Mouse (Mus musculus) heart, adult 11 months (tissue): ENCODE data around the gene Fdxr.

Source experiments
- DNase-seq: peaks from one replicate; pipeline ENCODE4 v3.0.0; 2022

Gene Fdxr

DNA sequence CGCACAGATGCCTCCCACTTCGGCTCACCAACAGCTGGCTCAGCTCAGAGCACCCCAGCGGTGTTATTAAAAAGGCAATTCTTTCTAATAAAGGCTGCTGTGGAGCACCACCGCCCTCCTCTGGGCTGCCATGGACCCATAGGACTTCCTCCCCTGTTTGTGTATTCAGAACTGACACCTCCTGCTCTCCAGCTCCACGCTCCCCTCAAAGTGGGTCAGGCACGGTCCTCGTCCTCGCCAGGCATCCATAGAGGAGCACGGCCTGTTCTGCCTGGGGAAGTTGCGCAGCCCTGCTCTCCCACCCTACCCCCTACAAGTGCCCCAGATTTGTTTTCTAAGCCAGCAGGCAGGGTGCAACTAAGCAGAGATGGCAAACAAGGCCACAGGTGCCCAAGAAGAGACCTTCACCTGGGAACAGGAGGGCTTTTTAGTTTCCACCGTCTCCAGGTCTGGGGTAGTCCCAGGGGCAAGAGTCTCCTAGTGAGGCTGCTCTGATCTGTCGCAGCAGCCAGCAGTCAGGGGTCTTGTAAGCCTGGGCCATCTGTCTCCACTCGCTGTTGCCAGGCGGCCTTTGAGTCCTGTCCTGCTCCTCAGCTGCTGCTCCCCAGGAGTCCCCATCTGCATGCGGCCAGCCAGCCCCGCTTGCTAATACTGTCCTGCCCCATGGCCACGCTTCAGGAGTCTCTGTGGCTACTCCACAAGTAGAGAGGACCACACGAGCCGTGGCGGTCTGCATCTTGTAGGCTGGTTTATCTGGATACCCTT is 43.1 kb downstream of the Fdxr start:
- no peak for DNase-seq

DNA sequence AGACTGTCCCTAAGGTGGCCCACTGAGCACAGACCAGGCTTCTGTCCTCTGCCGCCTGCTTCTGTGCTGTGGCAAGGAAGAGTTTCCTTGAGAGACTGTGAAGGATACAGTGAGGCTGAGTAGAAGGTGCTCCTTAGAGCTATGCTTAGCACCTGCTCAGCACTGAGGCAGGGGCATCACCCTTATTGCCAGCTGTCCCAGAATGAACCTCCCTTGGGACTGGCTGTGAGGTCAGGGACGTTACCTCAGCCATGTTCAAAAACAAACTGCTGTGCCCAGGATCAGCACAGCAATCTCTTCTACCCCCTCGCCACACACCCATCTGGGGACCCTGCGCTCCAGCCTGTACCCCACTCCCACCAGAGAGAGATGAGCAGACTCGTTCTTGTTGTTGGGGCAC is 44.0 kb downstream of the Fdxr start:
- DNase-seq, result no peak

GRCm38 (mm10) chr11:115231924-115232323 is 44.9 kb downstream of the Fdxr start:
- DNase-seq, result no peak

- DNase-seq, result no peak
Measured at GRCm38 (mm10) chr11:115231168-115231915, 45.5 kb downstream of the Fdxr start.

DNA sequence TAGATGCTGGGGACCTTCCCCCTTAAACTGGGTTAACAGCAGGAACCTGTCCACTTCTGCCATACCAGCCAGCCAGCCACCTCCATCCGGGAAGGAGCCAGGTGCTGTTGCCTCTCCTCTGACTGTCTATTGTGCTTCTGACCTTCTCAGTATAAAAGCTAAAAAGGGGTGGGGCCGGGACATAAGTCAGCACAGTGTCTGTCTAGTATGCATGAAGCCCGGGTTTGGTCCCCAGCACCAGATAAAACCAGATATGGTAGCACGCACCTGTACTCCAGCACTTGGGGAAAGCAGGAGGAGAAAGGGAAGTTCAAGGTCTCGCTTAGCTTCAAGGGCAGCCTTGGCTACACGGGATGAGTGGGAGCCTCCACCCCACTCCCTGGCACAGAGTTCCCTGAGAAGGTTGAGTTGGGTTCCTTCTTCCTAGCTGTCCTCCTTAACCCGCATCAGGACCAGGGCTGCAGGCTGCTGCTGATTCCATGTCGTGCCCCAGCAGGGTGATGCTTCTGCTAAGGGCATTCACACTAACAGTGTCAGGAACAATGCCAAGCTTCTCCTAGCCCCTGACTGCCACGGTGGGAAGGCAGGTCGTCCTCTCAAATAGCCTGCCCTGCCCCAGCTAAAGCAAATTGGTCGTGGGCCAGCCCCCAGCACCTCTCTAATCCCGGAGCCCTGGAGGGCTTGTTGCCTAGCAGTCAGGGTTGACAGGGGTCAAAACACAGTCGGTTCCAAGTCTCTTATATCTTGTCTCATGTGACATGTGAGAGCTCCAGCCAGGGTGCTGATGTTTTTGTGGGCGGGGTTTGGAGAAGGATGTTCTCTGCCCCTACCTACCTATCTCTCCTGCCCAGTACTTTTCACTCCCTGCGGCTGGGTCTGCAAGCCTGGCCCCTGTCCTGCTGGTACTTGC is 47.6 kb downstream of the Fdxr start:
- DNase-seq, result peak; percentile 97

DNA sequence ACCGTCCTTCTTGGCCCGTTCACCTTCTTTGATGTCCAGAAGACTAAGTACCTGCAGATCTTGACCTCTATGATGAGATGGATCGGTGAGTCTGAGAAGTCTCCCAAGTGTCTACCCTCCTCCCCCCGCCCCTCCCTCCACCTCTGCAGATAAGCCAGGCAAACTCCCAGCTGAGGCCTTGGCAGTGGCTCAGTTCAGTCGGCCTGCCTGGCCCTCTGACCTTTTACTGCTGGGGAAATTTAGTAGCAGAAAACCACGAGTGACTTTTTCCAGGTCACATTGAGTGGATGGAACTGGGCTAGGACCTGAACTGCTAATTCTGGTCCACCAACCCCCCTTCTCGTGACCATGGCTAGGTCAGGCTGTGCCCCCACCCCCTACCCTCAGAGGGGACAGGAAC is 48.4 kb downstream of the Fdxr start:
- no peak for DNase-seq

- DNase-seq, result no peak
Measured at GRCm38 (mm10) chr11:115227640-115228039, 49.2 kb downstream of the Fdxr start.

- peak; percentile 92 for DNase-seq
Measured at GRCm38 (mm10) chr11:115226811-115227491, 49.9 kb downstream of the Fdxr start.

DNA sequence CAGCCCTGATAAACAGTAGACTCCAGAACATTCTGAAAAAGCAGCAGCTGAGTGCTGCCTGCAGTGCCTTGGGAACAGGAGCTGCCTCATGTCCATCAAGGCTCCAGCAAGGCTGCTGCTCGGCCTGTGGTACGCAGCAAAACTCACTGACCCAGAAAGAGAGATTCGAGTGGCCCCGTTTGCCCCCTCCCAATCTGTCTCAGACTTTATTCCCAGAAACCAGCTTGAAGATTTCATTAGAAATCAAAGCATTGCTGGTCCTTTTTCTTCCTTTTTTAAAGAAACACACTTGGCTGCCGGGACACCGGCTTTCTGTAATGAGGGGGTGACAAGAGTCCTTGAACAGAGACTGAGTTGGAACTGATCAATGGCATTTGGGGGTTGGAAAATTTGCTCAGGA is 51.5 kb downstream of the Fdxr start:
- DNase-seq, result no peak

GRCm38 (mm10) chr11:115224889-115225288 is 52.0 kb downstream of the Fdxr start:
- no peak for DNase-seq

- no peak for DNase-seq
Measured at GRCm38 (mm10) chr11:115223877-115224276, 53.0 kb downstream of the Fdxr start.

GRCm38 (mm10) chr11:115223451-115223850 is 53.4 kb downstream of the Fdxr start:
- DNase-seq, result no peak

DNA sequence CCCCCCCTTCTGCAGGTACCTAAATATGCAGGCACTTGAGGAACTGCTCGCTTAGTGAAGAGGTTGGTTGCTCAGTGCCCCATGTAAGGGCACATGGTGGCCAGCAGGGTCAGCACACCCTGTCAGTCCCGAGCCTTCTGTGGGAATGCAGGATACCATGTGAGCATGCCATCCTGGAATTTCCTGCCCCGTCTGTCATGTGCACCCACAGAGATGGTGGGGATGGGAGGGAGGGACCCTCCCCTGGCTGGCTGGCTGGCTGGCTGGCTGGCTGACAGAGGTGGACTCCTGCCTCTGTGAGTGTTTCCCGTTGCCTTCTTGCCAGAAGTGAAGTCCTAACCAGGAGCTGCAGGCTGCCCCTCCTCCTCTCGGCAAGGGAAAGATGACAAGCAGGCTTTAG is 54.3 kb downstream of the Fdxr start:
- no peak for DNase-seq

DNA sequence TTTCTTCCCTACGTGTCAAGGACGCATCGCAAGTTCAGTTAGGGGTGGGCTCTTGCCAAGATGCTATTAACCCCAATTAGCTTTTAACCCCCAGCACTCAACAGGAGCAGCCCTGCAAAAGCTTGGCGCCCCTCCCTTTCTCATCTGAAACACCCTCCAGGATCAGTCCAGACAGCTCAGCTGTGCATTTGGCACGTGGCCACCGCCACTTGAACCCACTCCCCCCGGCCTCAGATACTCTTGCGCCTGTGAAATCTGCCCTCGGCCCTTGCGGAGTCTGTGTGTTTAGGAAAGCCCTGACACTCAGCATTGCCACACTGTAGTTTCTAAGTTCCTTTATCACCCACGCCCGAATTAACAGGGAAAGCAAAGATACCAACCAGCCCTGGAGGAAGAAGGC is 54.8 kb downstream of the Fdxr start:
- no peak for DNase-seq

DNA sequence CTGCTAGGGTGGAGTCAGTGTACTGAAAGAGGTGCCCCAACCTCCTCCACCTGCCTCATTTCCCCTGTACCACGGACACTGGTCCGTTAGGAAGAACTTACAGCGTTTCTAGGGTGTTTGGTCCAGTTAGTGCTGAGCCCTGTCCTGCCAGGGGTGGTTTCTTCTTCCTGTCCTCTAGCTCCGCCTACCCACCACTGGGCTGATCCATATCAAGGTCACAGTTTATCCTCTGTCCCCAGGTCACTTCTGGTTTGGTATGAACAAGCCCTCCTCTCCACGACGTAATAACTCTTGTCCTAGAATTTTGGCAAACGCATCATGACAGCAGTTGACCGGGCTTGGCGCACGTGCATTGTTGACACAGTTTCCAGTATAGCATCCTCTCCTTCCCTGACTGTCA is 57.2 kb downstream of the Fdxr start:
- DNase-seq, result no peak

- peak; percentile 97 for DNase-seq
Measured at GRCm38 (mm10) chr11:115219263-115219662, 57.6 kb downstream of the Fdxr start.
